Mouse (Mus musculus) embryonic facial prominence, embryonic 12.5 days (tissue): ENCODE results near the gene Smyd3. TPM values are rescaled to one million over a fixed set of nuclear protein-coding genes. Genes with fewer than 3 reads are reported as not detected.

Experiments used
- ATAC-seq: fragments of 200-750 bp; cut with Nextera tagmentation; 2 replicates; pipeline ENCODE4 v1.8.0; 2017; ENCODE audit not compliant: insufficient number of reproducible peaks, insufficient read depth, low FRiP score, low TSS enrichment
- H3K27ac ChIP-seq: fragments of 300-500 bp; sonication (generic); 2 replicates; pipeline ENCODE4 v1.5.1; 2016; ENCODE audit warnings: mild to moderate bottlenecking
- H3K27me3 ChIP-seq: fragments of 300-500 bp; sonication (generic); 2 replicates; pipeline ENCODE4 v1.6.1; 2016; ENCODE audit warnings: mild to moderate bottlenecking, moderate library complexity
- H3K36me3 ChIP-seq: fragments of 300-500 bp; sonication (generic); 2 replicates; pipeline ENCODE4 v1.6.1; 2016; ENCODE audit warnings: mild to moderate bottlenecking
- H3K4me1 ChIP-seq: fragments of 300-500 bp; sonication (generic); 2 replicates; pipeline ENCODE4 v1.6.1; 2016
- H3K4me2 ChIP-seq: fragments of 300-500 bp; sonication (generic); replicated peaks from 2 replicates; pipeline ENCODE4 v1.6.1; 2016; ENCODE audit warnings: mild to moderate bottlenecking, moderate library complexity
- H3K4me3 ChIP-seq: fragments of 300-500 bp; sonication (generic); 2 replicates; pipeline ENCODE4 v1.5.1; 2016; ENCODE audit warnings: mild to moderate bottlenecking
- H3K9ac ChIP-seq: fragments of 300-500 bp; sonication (generic); 2 replicates; pipeline ENCODE4 v1.6.1; 2016; ENCODE audit warnings: mild to moderate bottlenecking, moderate library complexity
- H3K9me3 ChIP-seq: fragments of 300-500 bp; sonication (generic); 2 replicates; pipeline ENCODE4 v1.6.1; 2016; ENCODE audit warnings: mild to moderate bottlenecking, moderate library complexity
- WGBS: fragments of 180-500 bp; shearing (Covaris S2); methylation state at CpG from one replicate; pipeline ENCODE4 v1.1.7; 2016; 5-methylcytosine and 5-hydroxymethylcytosine counted together
- polyA plus RNA-seq: library from polyadenylated mRNA; unstranded; fragments of >200 nt; fragmentation: Nextera tagmentation; extraction: Ambion mirVana; gene quantifications from 2 replicates; pipeline ENCODE4 v1.2.1, GENCODE M21; 2016

The Smyd3 gene
- polyA plus RNA-seq, 1 experiment from 2014 or later, result 28.9 TPM

- no peak overlapping the region for H3K4me3 ChIP-seq
- ATAC-seq, result peak; percentile 58; the same call in 1 of the 2 replicates
- no peak overlapping the region for H3K9ac ChIP-seq
- no peak overlapping the region for H3K4me2 ChIP-seq
- H3K36me3 ChIP-seq, result no peaks in the 10 kb centered on the region
- no peaks in the 10 kb centered on the region for H3K27me3 ChIP-seq
- WGBS, result 16% methylated on average over 9 of the region's 9 CpGs
- no peaks in the 10 kb centered on the region for H3K9me3 ChIP-seq
- peak overlapping the region; percentile 78 for H3K27ac ChIP-seq
- H3K4me1 ChIP-seq, result peaks cover 48% of the 10 kb centered on the region
These were observed 371.1 kb downstream of the Smyd3 start for GRCm38 (mm10) chr1:179146730-179147167.

- no peak for ATAC-seq
- Histone ChIP-seq H3K9me3 (no peaks in the 10 kb centered on the region), H3K4me1 (peaks cover 54% of the 10 kb centered on the region), H3K4me3 (no peak overlapping the region), H3K27ac (peak overlapping the region; percentile 69; the same call in 1 of the 2 replicates), H3K36me3 (no peaks in the 10 kb centered on the region), H3K27me3 (no peaks in the 10 kb centered on the region), H3K4me2 (no peak overlapping the region), H3K9ac (no peak overlapping the region)
- WGBS, result 51% methylated on average over 11 of the region's 11 CpGs
These were observed 374.5 kb downstream of the Smyd3 start for GRCm38 (mm10) chr1:179143154-179143832.

GRCm38 (mm10) chr1:179142177-179142576, 375.7 kb downstream of the Smyd3 start:
- no peak overlapping the region for H3K4me2 ChIP-seq
- no peak for ATAC-seq
- no peaks in the 10 kb centered on the region for H3K36me3 ChIP-seq
- H3K27ac ChIP-seq, result no peak overlapping the region
- H3K9me3 ChIP-seq, result no peaks in the 10 kb centered on the region
- WGBS, result 44% methylated on average over 3 of the region's 3 CpGs
- peaks cover 46% of the 10 kb centered on the region for H3K4me1 ChIP-seq
- no peak overlapping the region for H3K9ac ChIP-seq
- no peak overlapping the region for H3K4me3 ChIP-seq
- H3K27me3 ChIP-seq, result no peaks in the 10 kb centered on the region

GRCm38 (mm10) chr1:179141071-179141650, 376.7 kb downstream of the Smyd3 start:
- ATAC-seq, result no peak
- Histone ChIP-seq H3K27ac (peak overlapping the region; percentile 50; the same call in 1 of the 2 replicates), H3K4me2 (no peak overlapping the region), H3K9me3 (no peaks in the 10 kb centered on the region), H3K9ac (no peak overlapping the region), H3K36me3 (no peaks in the 10 kb centered on the region), H3K27me3 (no peaks in the 10 kb centered on the region), H3K4me1 (peaks cover 46% of the 10 kb centered on the region), H3K4me3 (no peak overlapping the region)
- 56% methylated on average over 12 of the region's 12 CpGs for WGBS

- peak overlapping the region; percentile 47 for H3K27ac ChIP-seq
These were observed 380.7 kb downstream of the Smyd3 start for GRCm38 (mm10) chr1:179137145-179137477.

GRCm38 (mm10) chr1:179136461-179137144, 381.2 kb downstream of the Smyd3 start:
- Histone ChIP-seq H3K4me3 (no peak overlapping the region), H3K4me1 (peaks cover 14% of the 10 kb centered on the region; the same call in 1 of the 2 replicates), H3K27ac (peak overlapping the region; percentile 47), H3K27me3 (no peaks in the 10 kb centered on the region), H3K9ac (no peak overlapping the region), H3K4me2 (no peak overlapping the region), H3K36me3 (no peaks in the 10 kb centered on the region), H3K9me3 (peaks cover 10% of the 10 kb centered on the region; the same call in 1 of the 2 replicates)
- WGBS, result 42% methylated on average over 14 of the region's 14 CpGs
- peak; percentile 76 for ATAC-seq

More at GRCm38 (mm10) chr1:179137145-179137477, 380.7 kb downstream of the Smyd3 start:
- no peak overlapping the region for H3K9ac ChIP-seq
- no peaks in the 10 kb centered on the region for H3K27me3 ChIP-seq
- ATAC-seq, result no peak
- 69% methylated on average over 3 of the region's 3 CpGs for WGBS
- peaks cover 17% of the 10 kb centered on the region; the same call in 1 of the 2 replicates for H3K4me1 ChIP-seq
- no peak overlapping the region for H3K4me3 ChIP-seq
- peaks cover 10% of the 10 kb centered on the region; the same call in 1 of the 2 replicates for H3K9me3 ChIP-seq
- H3K4me2 ChIP-seq, result no peak overlapping the region
- H3K36me3 ChIP-seq, result no peaks in the 10 kb centered on the region

GRCm38 (mm10) chr1:179129995-179130394, 387.8 kb downstream of the Smyd3 start:
- Histone ChIP-seq H3K4me2 (no peak overlapping the region), H3K4me1 (no peaks in the 10 kb centered on the region; the same call in 1 of the 2 replicates), H3K36me3 (no peaks in the 10 kb centered on the region), H3K9ac (no peak overlapping the region), H3K27me3 (no peaks in the 10 kb centered on the region), H3K27ac (no peak overlapping the region), H3K9me3 (peaks cover 10% of the 10 kb centered on the region; the same call in 1 of the 2 replicates), H3K4me3 (no peak overlapping the region)
- no peak for ATAC-seq
- 92% methylated on average over 5 of the region's 5 CpGs for WGBS

GRCm38 (mm10) chr1:179126287-179126686, 391.6 kb downstream of the Smyd3 start:
- H3K27ac ChIP-seq, result peak overlapping the region; percentile 62; the same call in 1 of the 2 replicates
- H3K9ac ChIP-seq, result no peak overlapping the region
- H3K4me2 ChIP-seq, result no peak overlapping the region
- no peaks in the 10 kb centered on the region for H3K27me3 ChIP-seq
- H3K4me1 ChIP-seq, result peaks cover 5% of the 10 kb centered on the region; the same call in 1 of the 2 replicates
- 56% methylated on average over 3 of the region's 3 CpGs for WGBS
- H3K9me3 ChIP-seq, result no peaks in the 10 kb centered on the region
- H3K4me3 ChIP-seq, result no peak overlapping the region
- no peak for ATAC-seq
- H3K36me3 ChIP-seq, result no peaks in the 10 kb centered on the region

- no peak for ATAC-seq
These were observed 395.2 kb downstream of the Smyd3 start for GRCm38 (mm10) chr1:179122476-179123229.

GRCm38 (mm10) chr1:179120217-179120966, 397.4 kb downstream of the Smyd3 start:
- Histone ChIP-seq H3K9ac (no peak overlapping the region), H3K4me2 (no peak overlapping the region), H3K4me1 (peaks cover 5% of the 10 kb centered on the region), H3K4me3 (no peak overlapping the region), H3K27ac (no peak overlapping the region), H3K36me3 (no peaks in the 10 kb centered on the region), H3K27me3 (no peaks in the 10 kb centered on the region), H3K9me3 (no peaks in the 10 kb centered on the region)
- ATAC-seq, result no peak
- WGBS, result 78% methylated on average over 9 of the region's 9 CpGs

More at GRCm38 (mm10) chr1:179122476-179123229, 395.2 kb downstream of the Smyd3 start:
- Histone ChIP-seq H3K27me3 (no peaks in the 10 kb centered on the region), H3K27ac (no peak overlapping the region), H3K4me2 (no peak overlapping the region), H3K4me3 (no peak overlapping the region), H3K9ac (no peak overlapping the region), H3K9me3 (no peaks in the 10 kb centered on the region), H3K36me3 (no peaks in the 10 kb centered on the region), H3K4me1 (peaks cover 5% of the 10 kb centered on the region; the same call in 1 of the 2 replicates)
- 66% methylated on average over 11 of the region's 11 CpGs for WGBS

- no peak overlapping the region for H3K9ac ChIP-seq
- ATAC-seq, result no peak
- WGBS, result 78% methylated on average over 7 of the region's 7 CpGs
- H3K4me2 ChIP-seq, result no peak overlapping the region
- H3K27me3 ChIP-seq, result no peaks in the 10 kb centered on the region
- no peak overlapping the region for H3K27ac ChIP-seq
- no peak overlapping the region for H3K4me3 ChIP-seq
- H3K4me1 ChIP-seq, result peaks cover 5% of the 10 kb centered on the region
- no peaks in the 10 kb centered on the region for H3K36me3 ChIP-seq
- no peaks in the 10 kb centered on the region for H3K9me3 ChIP-seq
These were observed 399.2 kb downstream of the Smyd3 start for GRCm38 (mm10) chr1:179118673-179119072.
